Mouse (Mus musculus) bone marrow macrophage, adult 2 months (primary cell): ENCODE results near the gene 4930562C15Rik.

ENCODE experiments used
- CTCF ChIP-seq: IDR thresholded peaks from 2 replicates; pipeline ENCODE4 v1.5.1; 2012; ENCODE audit warnings: low read depth, mild to moderate bottlenecking, low read length, moderate library complexity
- POLR2A ChIP-seq: IDR thresholded peaks from 2 replicates; pipeline ENCODE4 v1.6.1; 2012; ENCODE audit warnings: mild to moderate bottlenecking, low read depth, low read length, borderline replicate concordance

DNA sequence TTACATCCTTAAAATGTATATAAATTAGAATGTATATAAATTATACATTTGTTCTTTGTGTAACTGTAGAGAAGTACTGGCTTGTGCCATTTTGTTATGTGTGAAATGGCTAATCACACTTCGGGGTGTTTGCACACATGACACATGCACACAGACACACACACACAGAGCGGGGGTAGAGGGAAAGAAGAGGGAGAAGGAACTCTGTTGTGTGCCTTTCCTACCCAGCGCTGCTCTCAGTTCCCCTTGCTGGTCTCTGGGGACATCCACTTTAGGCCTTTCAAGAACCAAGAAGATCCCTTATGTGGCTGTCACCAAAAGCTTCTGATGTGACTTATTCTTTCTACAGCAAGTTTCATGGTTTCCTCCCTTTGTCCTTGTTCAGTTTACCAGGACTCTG, 11.8 kb downstream of the 4930562C15Rik start:
- TF ChIP-seq CTCF (no peak), POLR2A (no peak)
